Mouse (Mus musculus) midbrain, postnatal 0 days (tissue): ENCODE measurements around the gene Ndc1. TPM values are rescaled to one million over a fixed set of nuclear protein-coding genes. Genes with fewer than 3 reads are reported as not detected.

Source experiments
- ATAC-seq: fragments of 200-750 bp; cut with Nextera tagmentation; 2 replicates; pipeline ENCODE4 v1.8.0; 2017; ENCODE audit warnings: moderate number of reproducible peaks, mild to moderate bottlenecking, moderate TSS enrichment, moderate library complexity; ENCODE audit not compliant: low FRiP score
- DNase-seq: peaks from one replicate; pipeline ENCODE4 v3.0.0-alpha.2; 2015; ENCODE audit warnings: low spot score
- H3K27ac ChIP-seq: fragments of 300-500 bp; sonication (generic); 2 replicates; pipeline ENCODE4 v1.5.1; 2014; ENCODE audit warnings: low read depth, mild to moderate bottlenecking, low read length, mixed read lengths
- H3K27me3 ChIP-seq: fragments of 300-500 bp; sonication (generic); 2 replicates; pipeline ENCODE4 v1.6.1; 2014; ENCODE audit warnings: low read length, control low read depth, mixed read lengths; ENCODE audit not compliant: insufficient read depth
- H3K36me3 ChIP-seq: fragments of 300-500 bp; sonication (generic); 2 replicates; pipeline ENCODE4 v1.6.1; 2014; ENCODE audit warnings: low read length, control low read depth, mixed read lengths; ENCODE audit not compliant: insufficient read depth
- H3K4me1 ChIP-seq: fragments of 300-500 bp; sonication (generic); 2 replicates; pipeline ENCODE4 v1.6.1; 2014; ENCODE audit warnings: mild to moderate bottlenecking, control low read depth, antibody characterized with exemption, low read length, mixed read lengths; ENCODE audit not compliant: insufficient read depth
- H3K4me2 ChIP-seq: fragments of 300-500 bp; sonication (generic); 2 replicates; pipeline ENCODE4 v1.6.1; 2014; ENCODE audit warnings: low read depth, mild to moderate bottlenecking, low read length, mixed read lengths; ENCODE audit not compliant: poor library complexity, severe bottlenecking
- H3K4me3 ChIP-seq: fragments of 300-500 bp; sonication (generic); 2 replicates; pipeline ENCODE4 v1.5.1; 2014; ENCODE audit warnings: low read depth, mild to moderate bottlenecking, low read length, moderate library complexity
- H3K9ac ChIP-seq: fragments of 300-500 bp; sonication (generic); replicated peaks from 2 replicates; pipeline ENCODE4 v1.6.1; 2014; ENCODE audit warnings: mild to moderate bottlenecking, low read length, moderate library complexity, mixed read lengths; ENCODE audit not compliant: poor library complexity, severe bottlenecking
- H3K9me3 ChIP-seq: fragments of 300-500 bp; sonication (generic); 2 replicates; pipeline ENCODE4 v1.6.1; 2016; ENCODE audit warnings: low read length, control low read depth
- CTCF ChIP-seq: IDR thresholded peaks from 2 replicates; pipeline ENCODE4 v1.5.1; 2016; ENCODE audit warnings: antibody characterized with exemption, mild to moderate bottlenecking
- WGBS: fragments of 180-500 bp; shearing (Covaris S2); extraction: QIAGEN DNeasy Blood & Tissue Kit; methylation state at CpG from one replicate; pipeline ENCODE4 v1.1.7; 2014; 5-methylcytosine and 5-hydroxymethylcytosine counted together
- polyA plus RNA-seq: library from polyadenylated mRNA; unstranded; fragments of >200 nt; fragmentation: Nextera tagmentation; extraction: Ambion mirVana; gene quantifications from 2 replicates; pipeline ENCODE4 v1.2.1, GENCODE M21; 2015
- total RNA-seq: library from RNA; depleted of rRNA; stranded (reverse); fragments of >200 nt; gene quantifications from 2 replicates; pipeline ENCODE4 v1.2.3, GENCODE M21; 2014

Gene Ndc1
- total and polyA plus RNA-seq, 2 experiments from 2014 or later = 21.5 to 36.8 TPM

DNA sequence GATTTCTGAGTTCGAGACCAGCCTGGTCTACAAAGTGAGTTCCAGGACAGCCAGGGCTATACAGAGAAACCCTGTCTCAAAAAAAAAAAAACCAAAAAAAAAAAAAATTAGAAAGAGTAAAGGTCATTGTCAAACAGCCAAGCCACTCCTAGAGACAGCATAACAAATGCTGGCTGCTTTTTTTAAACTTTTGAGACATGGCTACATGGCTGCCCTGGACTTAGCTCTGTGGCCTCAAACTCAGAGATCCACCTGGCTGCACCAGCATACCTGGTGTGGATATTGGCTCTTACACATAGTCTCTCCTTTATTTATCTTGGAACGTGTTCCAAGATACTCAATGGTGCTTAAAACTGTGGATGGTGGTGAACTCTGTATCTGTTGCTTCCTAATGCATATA is 20.7 kb downstream of the Ndc1 start:
- Histone ChIP-seq H3K27ac (no peak overlapping the region), H3K9me3 (no peaks in the 10 kb centered on the region), H3K36me3 (peaks cover 36% of the 10 kb centered on the region), H3K4me3 (no peak overlapping the region), H3K9ac (no peak overlapping the region), H3K27me3 (no peaks in the 10 kb centered on the region), H3K4me1 (no peaks in the 10 kb centered on the region), H3K4me2 (no peak overlapping the region)
- DNase-seq (no peak), ATAC-seq (no peak)
- TF ChIP-seq CTCF = no peak
- WGBS = 95% methylated on average over 2 of the region's 2 CpGs

- ATAC-seq = no peak
- Histone ChIP-seq H3K4me3 (no peak overlapping the region), H3K36me3 (peaks cover 33% of the 10 kb centered on the region), H3K4me1 (no peaks in the 10 kb centered on the region), H3K4me2 (no peak overlapping the region), H3K9ac (no peak overlapping the region), H3K27ac (no peak overlapping the region), H3K27me3 (no peaks in the 10 kb centered on the region), H3K9me3 (no peaks in the 10 kb centered on the region)
- TF ChIP-seq CTCF = no peak
- WGBS = 96% methylated on average over 3 of the region's 3 CpGs
- no peak for DNase-seq
Observed at GRCm38 (mm10) chr4:107389345-107389744, 21.8 kb downstream of the Ndc1 start.

- no peaks in the 10 kb centered on the region for H3K27me3 ChIP-seq
- 95% methylated on average over 2 of the region's 2 CpGs for WGBS
- H3K36me3 ChIP-seq = peaks cover 28% of the 10 kb centered on the region
Observed at GRCm38 (mm10) chr4:107393771-107394170, 26.2 kb downstream of the Ndc1 start.

GRCm38 (mm10) chr4:107420202-107420601 is 52.6 kb downstream of the Ndc1 start:
- H3K9ac ChIP-seq = no peak overlapping the region
- no peak overlapping the region for H3K27ac ChIP-seq
- no peaks in the 10 kb centered on the region for H3K36me3 ChIP-seq
- H3K4me2 ChIP-seq = no peak overlapping the region
- H3K27me3 ChIP-seq = no peaks in the 10 kb centered on the region
- no peak overlapping the region for H3K4me3 ChIP-seq
- H3K9me3 ChIP-seq = no peaks in the 10 kb centered on the region
- H3K4me1 ChIP-seq = no peaks in the 10 kb centered on the region
- TF ChIP-seq CTCF = no peak
- no peak for ATAC-seq
- WGBS = 90% methylated on average over 4 of the region's 4 CpGs
- no peak for DNase-seq

More at GRCm38 (mm10) chr4:107393771-107394170, 26.2 kb downstream of the Ndc1 start:
- no peak overlapping the region for H3K9ac ChIP-seq
- TF ChIP-seq CTCF = no peak
- H3K27ac ChIP-seq = no peak overlapping the region
- no peak overlapping the region for H3K4me2 ChIP-seq
- H3K4me1 ChIP-seq = no peaks in the 10 kb centered on the region
- H3K9me3 ChIP-seq = no peaks in the 10 kb centered on the region
- ATAC-seq (no peak), DNase-seq (no peak)
- no peak overlapping the region for H3K4me3 ChIP-seq

DNA sequence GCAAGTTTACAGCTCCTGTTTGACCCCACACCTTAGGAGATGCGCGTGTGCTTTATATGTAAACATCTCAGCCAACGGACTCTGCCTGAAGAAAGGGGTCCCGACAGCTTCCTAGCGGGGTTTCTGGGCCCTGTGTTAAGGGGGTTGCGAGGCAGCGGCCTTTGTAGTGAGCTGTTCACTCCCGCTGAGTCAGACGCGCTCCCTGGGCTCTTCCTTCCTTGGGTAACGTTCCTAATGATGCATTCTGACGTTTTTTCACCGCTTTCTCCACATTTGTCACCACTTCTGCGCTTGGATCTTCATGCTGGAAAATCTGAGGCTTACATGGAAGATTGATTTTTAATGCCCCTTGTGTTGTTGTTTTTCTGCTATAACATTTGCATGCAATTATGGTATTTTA is 54.1 kb downstream of the Ndc1 start:
- no peak overlapping the region for H3K4me3 ChIP-seq
- no peak overlapping the region for H3K9ac ChIP-seq
- no peaks in the 10 kb centered on the region for H3K4me1 ChIP-seq
- no peaks in the 10 kb centered on the region for H3K27me3 ChIP-seq
- 0 out of 2 replicates have a peak overlapping the region, but pooled peaks have one; percentile 3 for H3K4me2 ChIP-seq
- WGBS = 4% methylated on average over 14 of the region's 14 CpGs
- no peaks in the 10 kb centered on the region for H3K9me3 ChIP-seq
- TF ChIP-seq CTCF = no peak
- DNase-seq (no peak), ATAC-seq (no peak)
- no peak overlapping the region for H3K27ac ChIP-seq
- H3K36me3 ChIP-seq = no peaks in the 10 kb centered on the region

- no peak overlapping the region for H3K4me2 ChIP-seq
- H3K9ac ChIP-seq = no peak overlapping the region
- H3K4me1 ChIP-seq = no peaks in the 10 kb centered on the region
- H3K36me3 ChIP-seq = no peaks in the 10 kb centered on the region
- H3K27me3 ChIP-seq = no peaks in the 10 kb centered on the region
- TF ChIP-seq CTCF = peak; percentile 80
- no peak overlapping the region for H3K27ac ChIP-seq
- ATAC-seq = no peak
- peak; percentile 66 for DNase-seq
- no peak overlapping the region for H3K4me3 ChIP-seq
- 21% methylated on average over 6 of the region's 6 CpGs for WGBS
- H3K9me3 ChIP-seq = no peaks in the 10 kb centered on the region
Observed at GRCm38 (mm10) chr4:107422176-107422575, 54.6 kb downstream of the Ndc1 start.
